Mouse (Mus musculus): Measurements from ENCODE around the gene Rbm33. TPM values are rescaled to one million over a fixed set of nuclear protein-coding genes. Genes with fewer than 3 reads are reported as not detected.
A peak's percentile ranks its signal among the peaks of the same experiment; 100 is the strongest.

Rbm33 gene
- polyA plus RNA-seq, 1 experiment from 2014 or later = 7.4 TPM

DNA sequence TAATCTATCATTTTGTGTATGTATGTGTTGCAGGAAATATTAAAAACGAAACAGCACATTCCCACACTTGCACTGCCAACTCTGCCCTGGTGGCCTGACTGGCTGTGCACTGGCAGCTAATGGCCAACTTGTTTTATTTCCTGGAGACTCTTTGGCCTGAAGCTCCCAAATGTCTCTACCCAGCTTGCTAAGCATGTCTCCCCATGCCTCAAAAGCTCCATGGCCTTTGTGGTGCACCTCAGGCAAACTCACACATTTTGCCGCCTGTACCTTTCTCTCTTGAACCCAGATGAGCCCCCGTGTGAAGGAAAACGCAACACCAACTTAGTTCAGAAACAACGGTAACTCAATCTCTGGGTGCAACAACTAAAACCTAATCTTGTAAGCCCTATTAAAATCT, 136.2 kb downstream of the Rbm33 start:
- TF ChIP-seq EP300 (IDR thresholded peaks at IDR 0.05) = no peak
- H3K4me1 ChIP-seq (ENCODE audit: insufficient read depth, low read depth, low read length) = no peaks in the 10 kb centered on the region
- H3K27ac ChIP-seq (ENCODE audit: low read length) = no peak overlapping the region
- no peaks in the 10 kb centered on the region for H3K36me3 ChIP-seq (ENCODE audit: insufficient read depth, low read length)
- ATAC-seq (no peak), DNase-seq (ENCODE audit: low spot score) (no peak)
- H3K9me3 ChIP-seq (ENCODE audit: low read length) = no peaks in the 10 kb centered on the region
- H3K4me2 ChIP-seq (replicated peaks; ENCODE audit: low read depth, low read length) = no peak overlapping the region
- H3K27me3 ChIP-seq (replicated peaks; ENCODE audit: insufficient read depth, low read length) = peaks cover 7% of the 10 kb centered on the region
- no peak overlapping the region for H3K9ac ChIP-seq (replicated peaks; ENCODE audit: low read depth)
- H3K4me3 ChIP-seq (ENCODE audit: low read depth, low read length) = no peak overlapping the region
- WGBS = 73% methylated on average over 5 of the region's 5 CpGs

DNA sequence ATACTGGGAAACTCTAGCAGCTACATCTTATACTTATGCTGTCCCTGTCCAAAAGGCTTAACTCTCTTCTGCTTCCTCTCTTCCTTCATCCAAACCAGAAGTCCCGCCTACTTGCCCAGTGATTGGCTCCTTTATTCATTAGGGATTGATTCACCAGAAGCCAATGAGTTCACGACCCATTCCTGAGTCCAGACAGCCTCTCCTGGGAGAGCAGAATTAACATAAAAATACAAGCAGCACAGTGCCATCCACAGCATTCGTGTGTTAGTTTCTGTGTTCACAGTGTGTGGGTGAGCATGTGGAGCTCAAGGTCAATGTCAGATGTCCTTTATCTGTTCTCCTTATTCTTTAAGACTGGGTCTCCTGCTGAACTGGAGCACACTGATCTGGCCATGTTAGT, 136.6 kb downstream of the Rbm33 start:
- TF ChIP-seq CTCF (IDR thresholded peaks at IDR 0.05) = no peak
- TF ChIP-seq EP300 (IDR thresholded peaks at IDR 0.05) = no peak
- DNase-seq (ENCODE audit: low spot score) (no peak), ATAC-seq (no peak)
- Histone ChIP-seq H3K27me3 (replicated peaks; ENCODE audit: insufficient read depth, low read length) (peaks cover 12% of the 10 kb centered on the region), H3K27ac (ENCODE audit: low read length) (no peak overlapping the region), H3K36me3 (ENCODE audit: insufficient read depth, low read length) (no peaks in the 10 kb centered on the region), H3K4me3 (ENCODE audit: low read depth, low read length) (no peak overlapping the region), H3K4me2 (replicated peaks; ENCODE audit: low read depth, low read length) (no peak overlapping the region), H3K9me3 (ENCODE audit: low read length) (no peaks in the 10 kb centered on the region), H3K9ac (replicated peaks; ENCODE audit: low read depth) (no peak overlapping the region), H3K4me1 (ENCODE audit: insufficient read depth, low read depth, low read length) (no peaks in the 10 kb centered on the region)
- 56% methylated on average over 3 of the region's 3 CpGs for WGBS

DNA sequence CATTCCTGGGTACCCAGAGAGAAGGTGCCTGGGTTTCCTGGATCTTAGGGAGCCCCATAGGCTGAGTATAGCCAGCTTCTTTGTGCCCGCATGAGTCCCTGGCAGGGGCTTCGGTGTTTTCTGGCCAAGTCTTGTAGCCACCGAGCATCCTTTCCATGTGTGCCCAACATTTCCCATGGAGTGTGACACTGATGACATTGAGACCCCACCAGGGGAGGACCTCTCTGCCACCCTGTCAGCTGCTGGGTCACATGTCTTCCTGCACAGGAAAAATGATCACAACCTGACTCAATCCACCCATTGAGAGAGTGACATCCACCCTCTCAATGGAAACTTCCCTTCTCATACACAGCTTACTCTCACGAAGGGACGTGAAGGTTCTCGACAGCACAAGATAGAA, 137.6 kb downstream of the Rbm33 start:
- no peak overlapping the region for H3K27ac ChIP-seq (ENCODE audit: low read length)
- 87% methylated on average over 6 of the region's 6 CpGs for WGBS
- no peaks in the 10 kb centered on the region for H3K9me3 ChIP-seq (ENCODE audit: low read length)
- no peak overlapping the region for H3K4me3 ChIP-seq (ENCODE audit: low read depth, low read length)
- no peak overlapping the region for H3K4me2 ChIP-seq (replicated peaks; ENCODE audit: low read depth, low read length)
- no peak overlapping the region for H3K9ac ChIP-seq (replicated peaks; ENCODE audit: low read depth)
- H3K4me1 ChIP-seq (ENCODE audit: insufficient read depth, low read depth, low read length) = no peaks in the 10 kb centered on the region
- H3K36me3 ChIP-seq (ENCODE audit: insufficient read depth, low read length) = no peaks in the 10 kb centered on the region
- no peak for TF ChIP-seq CTCF (IDR thresholded peaks at IDR 0.05)
- TF ChIP-seq EP300 (IDR thresholded peaks at IDR 0.05) = no peak
- no peak for ATAC-seq
- DNase-seq (ENCODE audit: low spot score) = no peak
- H3K27me3 ChIP-seq (replicated peaks; ENCODE audit: insufficient read depth, low read length) = peaks cover 21% of the 10 kb centered on the region

DNA sequence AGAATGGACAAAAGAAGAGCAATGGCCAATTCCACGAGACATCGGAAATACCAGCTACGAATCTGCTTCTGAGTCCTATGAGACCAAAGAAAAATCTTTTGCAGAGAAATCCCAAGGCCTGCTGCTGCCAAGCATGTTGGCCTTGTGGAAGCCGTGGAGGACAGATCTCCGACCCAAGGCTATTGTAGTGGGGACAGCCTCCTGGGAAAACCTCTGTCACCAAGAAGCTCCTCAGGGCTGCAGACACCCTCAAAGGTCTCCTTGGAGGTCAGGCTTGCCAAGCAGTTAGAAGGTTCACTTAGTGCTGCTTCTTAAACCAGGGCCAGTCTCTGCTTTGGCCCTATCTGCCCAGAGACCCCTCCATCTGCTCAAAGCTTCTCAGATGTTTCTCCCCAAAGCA, 138.8 kb downstream of the Rbm33 start:
- no peaks in the 10 kb centered on the region for H3K9me3 ChIP-seq (ENCODE audit: low read length)
- no peak for DNase-seq (ENCODE audit: low spot score)
- ATAC-seq = no peak
- no peak overlapping the region for H3K27ac ChIP-seq (ENCODE audit: low read length)
- H3K4me2 ChIP-seq (replicated peaks; ENCODE audit: low read depth, low read length) = no peak overlapping the region
- TF ChIP-seq CTCF (IDR thresholded peaks at IDR 0.05) = no peak
- TF ChIP-seq EP300 (IDR thresholded peaks at IDR 0.05) = no peak
- H3K36me3 ChIP-seq (ENCODE audit: insufficient read depth, low read length) = no peaks in the 10 kb centered on the region
- H3K4me3 ChIP-seq (ENCODE audit: low read depth, low read length) = no peak overlapping the region
- WGBS = 74% methylated on average over 5 of the region's 5 CpGs
- H3K27me3 ChIP-seq (replicated peaks; ENCODE audit: insufficient read depth, low read length) = peaks cover 32% of the 10 kb centered on the region
- H3K9ac ChIP-seq (replicated peaks; ENCODE audit: low read depth) = no peak overlapping the region
- no peaks in the 10 kb centered on the region for H3K4me1 ChIP-seq (ENCODE audit: insufficient read depth, low read depth, low read length)

DNA sequence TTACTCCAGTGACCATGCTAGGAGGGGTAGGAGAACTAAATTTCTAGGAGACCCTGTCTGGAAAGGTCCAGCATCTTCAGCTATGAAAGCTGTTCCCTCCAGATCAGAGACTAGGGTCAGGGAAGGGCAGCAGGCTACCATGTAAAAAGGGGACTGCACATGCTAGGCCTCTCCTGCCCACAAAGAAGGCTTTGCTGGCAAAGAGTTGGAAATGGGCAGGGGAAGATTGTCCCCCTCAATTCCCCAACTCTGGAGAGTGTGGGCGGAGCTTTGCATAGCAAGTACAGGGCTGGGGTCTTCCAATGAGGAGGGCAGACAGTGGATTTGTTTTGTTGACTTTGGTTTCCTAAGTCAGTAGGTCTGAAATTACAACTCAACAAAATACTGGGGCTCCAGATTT, 139.4 kb downstream of the Rbm33 start:
- no peak overlapping the region for H3K27ac ChIP-seq (ENCODE audit: low read length)
- no peak overlapping the region for H3K4me3 ChIP-seq (ENCODE audit: low read depth, low read length)
- peaks cover 37% of the 10 kb centered on the region for H3K27me3 ChIP-seq (replicated peaks; ENCODE audit: insufficient read depth, low read length)
- WGBS = 78% methylated on average over 1 of the region's 1 CpGs
- ATAC-seq (no peak), DNase-seq (ENCODE audit: low spot score) (no peak)
- no peaks in the 10 kb centered on the region for H3K36me3 ChIP-seq (ENCODE audit: insufficient read depth, low read length)
- H3K4me2 ChIP-seq (replicated peaks; ENCODE audit: low read depth, low read length) = no peak overlapping the region
- no peaks in the 10 kb centered on the region for H3K9me3 ChIP-seq (ENCODE audit: low read length)
- H3K4me1 ChIP-seq (ENCODE audit: insufficient read depth, low read depth, low read length) = no peaks in the 10 kb centered on the region
- no peak overlapping the region for H3K9ac ChIP-seq (replicated peaks; ENCODE audit: low read depth)
- TF ChIP-seq CTCF (IDR thresholded peaks at IDR 0.05) (no peak), EP300 (IDR thresholded peaks at IDR 0.05) (no peak)

DNA sequence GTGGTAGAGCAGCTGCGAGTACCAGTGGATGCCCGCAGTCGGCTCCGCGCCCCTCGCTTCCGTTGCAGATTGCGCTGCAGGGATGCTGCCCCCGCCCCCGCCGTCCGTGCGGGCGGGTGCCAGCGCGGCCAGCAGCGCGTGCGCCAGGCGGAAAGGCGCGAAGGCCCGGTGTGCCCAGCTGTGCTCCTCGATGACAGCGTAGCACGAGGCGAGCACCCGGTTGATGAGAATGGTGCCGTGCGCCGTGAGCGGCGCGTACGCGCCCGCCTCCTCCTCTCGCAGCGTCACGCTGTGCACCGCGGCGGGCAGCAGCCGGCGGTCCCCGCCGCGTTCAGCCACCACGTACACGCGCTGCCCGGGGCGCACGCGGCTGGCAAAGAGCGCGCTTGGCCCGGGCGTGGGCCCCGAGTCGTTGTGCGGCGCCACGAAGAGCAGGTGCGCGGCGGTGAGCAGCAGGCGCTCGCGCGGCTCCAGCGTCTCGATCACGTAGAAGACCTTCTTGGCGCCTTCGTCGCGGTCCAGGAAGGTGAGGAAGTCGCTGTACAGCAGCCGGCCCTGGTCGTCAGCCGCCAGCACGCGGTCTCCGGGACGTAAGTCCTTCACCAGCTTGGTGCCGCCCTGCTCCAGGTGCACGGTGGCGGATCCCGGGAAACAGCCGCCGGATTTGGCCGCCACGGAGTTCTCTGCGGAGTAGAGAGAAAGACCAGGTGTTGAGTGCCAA, 141.2 kb downstream of the Rbm33 start:
- peak overlapping the region; percentile 48 for H3K4me2 ChIP-seq (replicated peaks; ENCODE audit: low read depth, low read length)
- peak overlapping the region; percentile 90 for H3K27ac ChIP-seq (ENCODE audit: low read length)
- H3K9me3 ChIP-seq (ENCODE audit: low read length) = no peaks in the 10 kb centered on the region
- peak; percentile 29 for DNase-seq (ENCODE audit: low spot score)
- peak overlapping the region; percentile 19 for H3K4me3 ChIP-seq (ENCODE audit: low read depth, low read length)
- H3K27me3 ChIP-seq (replicated peaks; ENCODE audit: insufficient read depth, low read length) = peaks cover 40% of the 10 kb centered on the region
- TF ChIP-seq CTCF (IDR thresholded peaks at IDR 0.05) = no peak
- TF ChIP-seq EP300 (IDR thresholded peaks at IDR 0.05) = no peak
- no peaks in the 10 kb centered on the region for H3K36me3 ChIP-seq (ENCODE audit: insufficient read depth, low read length)
- ATAC-seq = peak; percentile 16
- no peaks in the 10 kb centered on the region for H3K4me1 ChIP-seq (ENCODE audit: insufficient read depth, low read depth, low read length)
- WGBS = 1% methylated on average over 66 of the region's 95 CpGs
- H3K9ac ChIP-seq (replicated peaks; ENCODE audit: low read depth) = no peak overlapping the region
